ENCODE assay signal across 17 mouse cellular contexts in the genomic region with DNA sequence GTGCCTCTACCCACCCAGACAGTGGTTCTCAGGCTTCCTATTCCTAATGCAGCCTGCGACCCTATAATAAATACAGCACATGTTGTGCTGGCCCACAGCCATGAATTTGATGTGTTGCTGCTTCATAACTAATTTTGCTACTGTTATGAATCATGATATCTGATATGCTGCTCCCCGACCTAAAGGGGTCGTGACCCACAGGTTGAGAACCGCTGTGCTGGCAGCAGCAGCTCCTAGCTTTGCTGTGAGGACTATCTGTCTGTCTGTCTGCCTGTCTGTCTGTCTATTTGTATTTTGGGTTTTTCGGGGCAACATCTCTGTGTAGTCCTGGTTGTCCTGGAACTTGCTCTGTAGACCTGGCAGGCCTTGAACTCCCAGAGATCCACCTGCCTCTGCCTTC. TPM values are rescaled to one million over a fixed set of nuclear protein-coding genes. Genes with fewer than 3 reads are reported as not detected.
A peak's percentile ranks its signal among the peaks of the same experiment; 100 is the strongest.
DNase-seq lines count a peak whose midpoint lies in the region; ATAC-seq lines count a peak whose summit lies in the region.
"Had no signal": no experiment of that assay in that cellular context is flagged by ENCODE, and none has a peak within 500 bp of the region (broad histone marks: within the 10 kb centered on the region; RNA-seq: fewer than 3 reads in every experiment).

No protein-coding gene starts in this region.

- peaks cover 64% of the 10 kb centered on the region for H3K36me3 ChIP-seq in liver, embryonic 13.5 days
- peaks cover 22% of the 10 kb centered on the region; the same call in 1 of the 2 replicates for H3K36me3 ChIP-seq in liver, embryonic 11.5 days (ENCODE audit: control insufficient read depth, insufficient read depth, low read length)
- peaks cover 3% of the 10 kb centered on the region; the same call in 1 of the 2 replicates for H3K36me3 ChIP-seq in ES-E14 (ENCODE audit: control insufficient read depth, insufficient read depth, low read length, poor library complexity, severe bottlenecking)
- peaks cover 11% of the 10 kb centered on the region; the same call in 1 of the 2 replicates for H3K36me3 ChIP-seq in liver, embryonic 16.5 days (ENCODE audit: control insufficient read depth, insufficient read depth)
- H3K36me3 ChIP-seq in midbrain, embryonic 11.5 days (ENCODE audit: control insufficient read depth, insufficient read depth, low read length): no peaks in the 10 kb centered on the region
- H3K36me3 ChIP-seq: forebrain, embryonic 12.5 days; heart, embryonic 15.5 days; midbrain, embryonic 12.5 days had no signal

- H3K4me2 ChIP-seq in liver, embryonic 13.5 days: no peak overlapping the region
- no peak overlapping the region for H3K4me2 ChIP-seq in liver, embryonic 11.5 days
- no peak overlapping the region for H3K4me2 ChIP-seq in liver, embryonic 16.5 days (ENCODE audit: low read depth, low read length)
- no peak overlapping the region for H3K4me2 ChIP-seq in midbrain, embryonic 11.5 days
- H3K4me2 ChIP-seq: forebrain, embryonic 12.5 days; midbrain, embryonic 12.5 days had no signal

- no peak for ATAC-seq in liver, embryonic 13.5 days (ENCODE audit: low read depth)
- no peak for ATAC-seq in liver, embryonic 11.5 days (replicated peaks; ENCODE audit: low FRiP score)
- no peak for ATAC-seq in liver, embryonic 16.5 days (ENCODE audit: low read depth)
- ATAC-seq in midbrain, embryonic 11.5 days (ENCODE audit: low FRiP score): no peak
- ATAC-seq: lung, postnatal 0 days; Patski had no signal

- no peak for DNase-seq in liver, embryonic 13.5 days
- no peak for DNase-seq in liver, embryonic 11.5 days (ENCODE audit: low spot score)
- peak; percentile 78 for DNase-seq in CD4-positive helper T cell, adult 2 months (ENCODE audit: low read depth, low spot score)
- no peak for DNase-seq in ES-E14 (ENCODE audit: low read depth, low spot score)
- no peak for DNase-seq in midbrain, embryonic 11.5 days (ENCODE audit: low spot score, missing footprints)
- DNase-seq in cerebellum, adult 11-12 months: no peak
- DNase-seq: cerebellum, adult 18-20 months; cerebellum, postnatal 36 days; kidney, adult 8-10 months; kidney, postnatal 25 days had no signal

- no peak overlapping the region for H3K9ac ChIP-seq in liver, embryonic 13.5 days
- no peak overlapping the region for H3K9ac ChIP-seq in liver, embryonic 11.5 days (ENCODE audit: low read depth, low read length)
- no peak overlapping the region for H3K9ac ChIP-seq in ES-E14 (ENCODE audit: insufficient read depth, low read depth, low read length, poor library complexity, severe bottlenecking)
- H3K9ac ChIP-seq in liver, embryonic 16.5 days (ENCODE audit: low read depth, low read length): no peak overlapping the region
- H3K9ac ChIP-seq in midbrain, embryonic 11.5 days (ENCODE audit: low read length): no peak overlapping the region
- H3K9ac ChIP-seq: forebrain, embryonic 12.5 days; heart, embryonic 15.5 days; midbrain, embryonic 12.5 days had no signal

- H3K4me1 ChIP-seq in liver, embryonic 13.5 days (replicated peaks): peaks cover 70% of the 10 kb centered on the region
- H3K4me1 ChIP-seq in liver, embryonic 11.5 days (replicated peaks; ENCODE audit: control insufficient read depth, insufficient read depth, low read length): peaks cover 42% of the 10 kb centered on the region
- peaks cover 0 to 49% of the 10 kb centered on the region in 2 experiments; a peak in 3 of 4 replicates for H3K4me1 ChIP-seq in ES-E14 (ENCODE audit: control insufficient read depth in 2 of 2, insufficient read depth in 2 of 2, low read length in 2 of 2, poor library complexity in 1 of 2)
- peaks cover 42% of the 10 kb centered on the region for H3K4me1 ChIP-seq in liver, embryonic 16.5 days (ENCODE audit: control insufficient read depth, low read depth, low read length)
- peaks cover 6% of the 10 kb centered on the region; the same call in 1 of the 2 replicates for H3K4me1 ChIP-seq in midbrain, embryonic 11.5 days (ENCODE audit: control insufficient read depth, insufficient read depth, low read length)

- 71% methylated on average over 5 of the region's 5 CpGs for WGBS in liver, embryonic 13.5 days (ENCODE audit: insufficient replicate concordance)
- 87% methylated on average over 5 of the region's 5 CpGs for WGBS in liver, embryonic 11.5 days
- WGBS in liver, embryonic 16.5 days (ENCODE audit: insufficient replicate concordance): 72% methylated on average over 5 of the region's 5 CpGs
- WGBS in midbrain, embryonic 11.5 days: 90% methylated on average over 5 of the region's 5 CpGs

- H3K4me3 ChIP-seq in liver, embryonic 13.5 days (replicated peaks): no peak overlapping the region
- no peak overlapping the region; the same call in 1 of the 2 replicates for H3K4me3 ChIP-seq in liver, embryonic 11.5 days (ENCODE audit: low read depth, low read length)
- no peak overlapping the region for H3K4me3 ChIP-seq in ES-E14 (ENCODE audit: insufficient read depth in 1 of 2, low read depth in 1 of 2, low read length in 2 of 2, poor library complexity in 1 of 2, severe bottlenecking in 1 of 2)
- no peak overlapping the region for H3K4me3 ChIP-seq in liver, embryonic 16.5 days (ENCODE audit: low read depth, low read length)
- H3K4me3 ChIP-seq in midbrain, embryonic 11.5 days (ENCODE audit: low read depth, low read length): no peak overlapping the region
- H3K4me3 ChIP-seq: forebrain, embryonic 12.5 days; heart, embryonic 15.5 days; midbrain, embryonic 12.5 days had no signal

- H3K27ac ChIP-seq in liver, embryonic 13.5 days: peak overlapping the region; percentile 59
- H3K27ac ChIP-seq in liver, embryonic 11.5 days (ENCODE audit: low read depth, low read length): no peak overlapping the region
- H3K27ac ChIP-seq in ES-E14 (ENCODE audit: insufficient read depth, low read depth, low read length, poor library complexity, severe bottlenecking): no peak overlapping the region
- peak overlapping the region; percentile 15; the same call in 1 of the 2 replicates for H3K27ac ChIP-seq in liver, embryonic 16.5 days (ENCODE audit: low read length)
- H3K27ac ChIP-seq in midbrain, embryonic 11.5 days (ENCODE audit: low read depth, low read length): no peak overlapping the region
- H3K27ac ChIP-seq: forebrain, embryonic 12.5 days; heart, embryonic 15.5 days; midbrain, embryonic 12.5 days had no signal

- no peaks in the 10 kb centered on the region for H3K27me3 ChIP-seq in liver, embryonic 13.5 days
- H3K27me3 ChIP-seq in liver, embryonic 11.5 days (replicated peaks; ENCODE audit: control insufficient read depth, insufficient read depth, low read length): no peaks in the 10 kb centered on the region
- no peaks in the 10 kb centered on the region for H3K27me3 ChIP-seq in liver, embryonic 16.5 days (ENCODE audit: control insufficient read depth, insufficient read depth, low read depth, low read length)
- H3K27me3 ChIP-seq in midbrain, embryonic 11.5 days (ENCODE audit: control insufficient read depth, insufficient read depth, low read length): peaks cover 9% of the 10 kb centered on the region
- H3K27me3 ChIP-seq: heart, embryonic 15.5 days; Patski had no signal

- H3K9me3 ChIP-seq in liver, embryonic 13.5 days (replicated peaks): no peaks in the 10 kb centered on the region
- no peaks in the 10 kb centered on the region for H3K9me3 ChIP-seq in liver, embryonic 11.5 days (ENCODE audit: control insufficient read depth, low read length)
- no peaks in the 10 kb centered on the region for H3K9me3 ChIP-seq in ES-E14 (ENCODE audit: control insufficient read depth, insufficient read depth, low read depth, low read length)
- no peaks in the 10 kb centered on the region for H3K9me3 ChIP-seq in liver, embryonic 16.5 days (replicated peaks; ENCODE audit: control insufficient read depth, low read length)
- H3K9me3 ChIP-seq in midbrain, embryonic 11.5 days (ENCODE audit: control insufficient read depth, low read length): no peaks in the 10 kb centered on the region
- H3K9me3 ChIP-seq: forebrain, embryonic 12.5 days; heart, embryonic 15.5 days; hindbrain, embryonic 10.5 days; midbrain, embryonic 12.5 days had no signal

- in situ Hi-C loops in ES-E14 (cut with MboI; ENCODE audit: low sequenced_read_pairs in 2 of 2, unreplicated experiment in 2 of 2): no loop called here

RNA-seq across cellular contexts. Expression of a gene that starts 7.3 kb away (rescaled TPM):
- 14.3 and 14.9 TPM in 2 replicates for polyA plus RNA-seq in liver, embryonic 13.5 days (2015; fragmentation: Nextera tagmentation; extraction: Ambion mirVana)
- 29.0 and 29.4 TPM in 2 replicates for polyA plus RNA-seq in liver, embryonic 11.5 days (2014; fragmentation: Nextera tagmentation; extraction: Ambion mirVana)
- 17.0 and 20.9 TPM in 2 replicates for total RNA-seq in ES-E14 (2012; rRNA removed)
- 16.6 and 17.3 TPM in 2 replicates for polyA plus RNA-seq in liver, embryonic 16.5 days (2015; fragmentation: Nextera tagmentation; extraction: Ambion mirVana)
- 3.6 and 3.8 TPM in 2 replicates for polyA plus RNA-seq in midbrain, embryonic 11.5 days (2014; fragmentation: Nextera tagmentation; extraction: Ambion mirVana)

RNA-seq across cellular contexts. Expression of a gene that starts 15.8 kb away (rescaled TPM):
- 120 and 122 TPM in 2 replicates for polyA plus RNA-seq in liver, embryonic 13.5 days (2015; fragmentation: Nextera tagmentation; extraction: Ambion mirVana)
- 239 and 256 TPM in 2 replicates for polyA plus RNA-seq in liver, embryonic 11.5 days (2014; fragmentation: Nextera tagmentation; extraction: Ambion mirVana)
- total RNA-seq in ES-E14 (2012; rRNA removed): 266 and 293 TPM in 2 replicates
- 66.8 and 70.1 TPM in 2 replicates for polyA plus RNA-seq in liver, embryonic 16.5 days (2015; fragmentation: Nextera tagmentation; extraction: Ambion mirVana)
- 200 and 225 TPM in 2 replicates for polyA plus RNA-seq in midbrain, embryonic 11.5 days (2014; fragmentation: Nextera tagmentation; extraction: Ambion mirVana)

RNA-seq across cellular contexts. Expression of a gene that starts 23.2 kb away (rescaled TPM):
- 677 TPM in 2 replicates for polyA plus RNA-seq in liver, embryonic 13.5 days (2015; fragmentation: Nextera tagmentation; extraction: Ambion mirVana)
- polyA plus RNA-seq in liver, embryonic 11.5 days (2014; fragmentation: Nextera tagmentation; extraction: Ambion mirVana): 761 and 762 TPM in 2 replicates
- 1,456 and 1,919 TPM in 2 replicates for total RNA-seq in ES-E14 (2012; rRNA removed)
- 553 and 567 TPM in 2 replicates for polyA plus RNA-seq in liver, embryonic 16.5 days (2015; fragmentation: Nextera tagmentation; extraction: Ambion mirVana)
- 581 and 594 TPM in 2 replicates for polyA plus RNA-seq in midbrain, embryonic 11.5 days (2014; fragmentation: Nextera tagmentation; extraction: Ambion mirVana)

RNA-seq across cellular contexts. Expression of a gene that starts 27.5 kb away (rescaled TPM):
- 6.3 and 7.4 TPM in 2 replicates for polyA plus RNA-seq in liver, embryonic 13.5 days (2015; fragmentation: Nextera tagmentation; extraction: Ambion mirVana)
- polyA plus RNA-seq in liver, embryonic 11.5 days (2014; fragmentation: Nextera tagmentation; extraction: Ambion mirVana): 7.7 and 8.6 TPM in 2 replicates
- 8.8 and 18.9 TPM in 2 replicates for total RNA-seq in ES-E14 (2012; rRNA removed)
- polyA plus RNA-seq in liver, embryonic 16.5 days (2015; fragmentation: Nextera tagmentation; extraction: Ambion mirVana): 8.6 and 9.0 TPM in 2 replicates
- 2.8 and 2.9 TPM in 2 replicates for polyA plus RNA-seq in midbrain, embryonic 11.5 days (2014; fragmentation: Nextera tagmentation; extraction: Ambion mirVana)

RNA-seq across cellular contexts. Expression of a gene that starts 35.4 kb away (rescaled TPM):
- 45.8 and 49.6 TPM in 2 replicates for polyA plus RNA-seq in liver, embryonic 13.5 days (2015; fragmentation: Nextera tagmentation; extraction: Ambion mirVana)
- 115 and 124 TPM in 2 replicates for polyA plus RNA-seq in liver, embryonic 11.5 days (2014; fragmentation: Nextera tagmentation; extraction: Ambion mirVana)
- total RNA-seq in ES-E14 (2012; rRNA removed): 94.1 and 159 TPM in 2 replicates
- polyA plus RNA-seq in liver, embryonic 16.5 days (2015; fragmentation: Nextera tagmentation; extraction: Ambion mirVana): 42.5 and 44.9 TPM in 2 replicates
- 158 and 160 TPM in 2 replicates for polyA plus RNA-seq in midbrain, embryonic 11.5 days (2014; fragmentation: Nextera tagmentation; extraction: Ambion mirVana)

Comparison
In these comparisons a context has a peak if more than half of its experiments do, and no peak if none do; other contexts are left out.
1. H3K27ac ChIP-seq: peak in liver, embryonic 13.5 days (single experiment) and liver, embryonic 16.5 days (single experiment); none in liver, embryonic 11.5 days (single experiment), ES-E14 (single experiment) and midbrain, embryonic 11.5 days (single experiment).